7 mouse cellular contexts compared by ENCODE assay signal in genomic region chr19:45310944-45311603, GRCm38 (mm10). TPM values are rescaled to one million over a fixed set of nuclear protein-coding genes. Genes with fewer than 3 reads are reported as not detected.
A peak's percentile ranks its signal among the peaks of the same experiment; 100 is the strongest.
DNase-seq lines count a peak whose midpoint lies in the region; ATAC-seq and TF ChIP-seq lines count a peak whose summit lies in the region.

No protein-coding gene starts in this region.

- H3K27me3 ChIP-seq in hindbrain, embryonic 14.5 days (ENCODE audit: control insufficient read depth, insufficient read depth, low read length) = peaks cover 20% of the 10 kb centered on the region
- no peaks in the 10 kb centered on the region for H3K27me3 ChIP-seq in small intestine, adult 2 months (ENCODE audit: control insufficient read depth, insufficient read depth, low read length)

- H3K36me3 ChIP-seq in hindbrain, embryonic 14.5 days (replicated peaks; ENCODE audit: control insufficient read depth, insufficient read depth) = no peaks in the 10 kb centered on the region
- H3K36me3 ChIP-seq in small intestine, adult 2 months (ENCODE audit: control insufficient read depth, insufficient read depth, low read length) = no peaks in the 10 kb centered on the region

- peak; percentile 71 for DNase-seq in Muller cell, postnatal 12 days (ENCODE audit: inconsistent ontology term)
- DNase-seq in cerebellum, adult 18-20 months = peak; percentile 52 to 64
- DNase-seq in gastrocnemius, adult 8-10 months (ENCODE audit: low spot score in 2 of 2) = peak; percentile 76 to 81
- DNase-seq in hindbrain, embryonic 14.5 days (ENCODE audit: low spot score) = peak; percentile 53
- DNase-seq in left cerebral cortex, postnatal 14 days (ENCODE audit: low spot score in 2 of 2) = peak; percentile 58 to 67

- no peak for TF ChIP-seq CTCF in small intestine, adult 2 months (IDR thresholded peaks at IDR 0.05; ENCODE audit: extremely low read depth, insufficient read length, insufficient replicate concordance, low read depth, low read length)

- no peak overlapping the region for H3K4me3 ChIP-seq in hindbrain, embryonic 14.5 days (replicated peaks; ENCODE audit: low read length)
- peak overlapping the region; percentile 12 for H3K4me3 ChIP-seq in small intestine, adult 2 months (ENCODE audit: low read depth, low read length)

- intact Hi-C loops in left cerebral cortex, postnatal 14 days (cut with DNase I) = no loop called here

- peaks cover 41% of the 10 kb centered on the region for H3K4me1 ChIP-seq in hindbrain, embryonic 14.5 days (replicated peaks; ENCODE audit: control insufficient read depth, insufficient read depth, low read length)
- H3K4me1 ChIP-seq in small intestine, adult 2 months (ENCODE audit: control insufficient read depth, insufficient read depth, insufficient read length, low read length) = peaks cover 2% of the 10 kb centered on the region

- H3K9ac ChIP-seq in hindbrain, embryonic 14.5 days = peak overlapping the region; percentile 16; the same call in 1 of the 2 replicates

- peak; percentile 74 for ATAC-seq in hindbrain, embryonic 14.5 days (ENCODE audit: low FRiP score)
- ATAC-seq in megakaryocyte progenitor cell, adult 5-6 weeks (replicated peaks; ENCODE audit: poor library complexity) = peak; percentile 77

- peak overlapping the region; percentile 46 for H3K4me2 ChIP-seq in hindbrain, embryonic 14.5 days (replicated peaks)

- no peak for TF ChIP-seq POLR2A in small intestine, adult 2 months (IDR thresholded peaks at IDR 0.05; ENCODE audit: low read depth, low read length)

- H3K9me3 ChIP-seq in hindbrain, embryonic 14.5 days (ENCODE audit: control insufficient read depth, low read length) = no peaks in the 10 kb centered on the region

- H3K27ac ChIP-seq in hindbrain, embryonic 14.5 days = peak overlapping the region; percentile 86
- H3K27ac ChIP-seq in small intestine, adult 2 months (ENCODE audit: insufficient read depth, low read depth, low read length) = no peak overlapping the region

- 14% methylated on average over 15 of the region's 15 CpGs for WGBS in hindbrain, embryonic 14.5 days
- 19% methylated on average over 15 of the region's 15 CpGs for WGBS in small intestine, adult 2 months

RNA-seq across cellular contexts. Expression of gene Btrc, which starts 52.5 kb away (rescaled TPM):
- total RNA-seq in gastrocnemius, adult 8-10 months (2022) = 10 to 100 TPM; 23.5 to 26.9 (median 25.3) TPM
- polyA plus RNA-seq in hindbrain, embryonic 14.5 days (2014; fragmentation: Nextera tagmentation; extraction: Ambion mirVana) = 74.3 TPM in 2 replicates
- 100 to 1,000 TPM in 1 of 2 experiments, 10 to 100 TPM in 1; 99.4 to 104 TPM for total RNA-seq in left cerebral cortex, postnatal 14 days (2021)
- total RNA-seq in megakaryocyte progenitor cell, adult 5-6 weeks (2015) = 14.7 and 17.6 TPM in 2 replicates
- 13.6 and 18.9 TPM in 2 replicates for total RNA-seq in megakaryocyte progenitor cell, adult 5-6 weeks (2017)
- 2.3 and 4.2 TPM in 2 replicates for polyA plus RNA-seq in small intestine, adult 2 months (2012; rRNA removed)
